Mouse (Mus musculus): ENCODE measurements around the gene Gm20716. TPM values are rescaled to one million over a fixed set of nuclear protein-coding genes. Genes with fewer than 3 reads are reported as not detected.

Gm20716 gene
- polyA plus RNA-seq, 1 experiment: 39.9 TPM

DNA sequence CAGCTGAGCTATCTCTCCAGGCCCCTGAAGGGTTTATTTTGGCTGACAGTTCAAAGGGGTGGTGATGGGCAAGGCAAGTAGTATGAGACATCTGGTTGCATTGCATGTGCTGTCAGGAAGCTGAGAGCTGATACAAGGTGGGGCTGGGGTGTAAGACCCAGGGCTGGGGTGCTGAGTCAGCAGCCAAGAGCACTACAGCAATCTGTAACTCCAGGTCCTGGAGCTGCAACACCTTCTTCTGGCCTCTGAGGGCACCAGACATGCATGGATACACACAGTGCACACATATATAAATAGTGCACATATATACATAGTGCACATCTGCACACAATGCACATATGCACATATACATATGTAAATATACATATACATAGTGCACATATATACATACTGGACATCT lies 12.7 kb upstream of the Gm20716 start:
- no peak overlapping the region for H3K27ac ChIP-seq (ENCODE audit: insufficient read depth, low read length)
- H3K27me3 ChIP-seq (ENCODE audit: control insufficient read depth, insufficient read depth, low read length): no peaks in the 10 kb centered on the region
- no peak overlapping the region for H3K4me3 ChIP-seq (replicated peaks; ENCODE audit: insufficient read depth, low read depth, low read length)
- TF ChIP-seq POLR2A (IDR thresholded peaks at IDR 0.05; ENCODE audit: borderline replicate concordance, insufficient read depth, low read length): no peak
- no peak for TF ChIP-seq CTCF (IDR thresholded peaks at IDR 0.05; ENCODE audit: borderline replicate concordance, insufficient read depth, low read depth, low read length)
- DNase-seq: no peak
- no peaks in the 10 kb centered on the region for H3K4me1 ChIP-seq (ENCODE audit: control insufficient read depth, insufficient read depth, low read length)

- no peak overlapping the region for H3K27ac ChIP-seq (ENCODE audit: insufficient read depth, low read length)
- 83% methylated on average over 4 of the region's 4 CpGs for WGBS
- H3K4me3 ChIP-seq (replicated peaks; ENCODE audit: insufficient read depth, low read depth, low read length): no peak overlapping the region
- no peaks in the 10 kb centered on the region for H3K4me1 ChIP-seq (ENCODE audit: control insufficient read depth, insufficient read depth, low read length)
- DNase-seq: no peak
- no peak for TF ChIP-seq CTCF (IDR thresholded peaks at IDR 0.05; ENCODE audit: borderline replicate concordance, insufficient read depth, low read depth, low read length)
- no peak for TF ChIP-seq POLR2A (IDR thresholded peaks at IDR 0.05; ENCODE audit: borderline replicate concordance, insufficient read depth, low read length)
- no peaks in the 10 kb centered on the region for H3K27me3 ChIP-seq (ENCODE audit: control insufficient read depth, insufficient read depth, low read length)
Measured at GRCm38 (mm10) chr2:168238335-168238734, 8.2 kb upstream of the Gm20716 start.

DNA sequence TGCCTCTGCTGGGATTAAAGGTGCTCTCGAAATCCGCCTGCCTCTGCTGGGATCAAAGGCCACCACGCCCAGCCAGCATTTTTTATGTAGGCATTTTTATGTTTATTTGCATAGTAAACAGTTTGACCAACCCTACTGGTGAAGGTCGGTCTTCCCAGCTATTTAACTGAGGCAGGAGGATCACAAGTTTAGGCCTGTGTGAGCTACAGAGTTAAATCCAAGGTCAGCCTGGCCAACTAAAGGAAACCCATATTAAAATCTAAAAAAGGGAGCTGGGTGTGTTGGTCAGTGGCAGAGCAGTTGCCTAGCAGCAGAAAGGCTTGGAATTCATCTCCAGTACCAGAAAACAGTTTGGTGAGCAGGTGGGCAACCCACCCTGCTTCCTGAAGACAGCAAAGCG lies 3.1 kb upstream of the Gm20716 start:
- H3K27me3 ChIP-seq (ENCODE audit: control insufficient read depth, insufficient read depth, low read length): no peaks in the 10 kb centered on the region
- no peak for TF ChIP-seq CTCF (IDR thresholded peaks at IDR 0.05; ENCODE audit: borderline replicate concordance, insufficient read depth, low read depth, low read length)
- no peak for TF ChIP-seq POLR2A (IDR thresholded peaks at IDR 0.05; ENCODE audit: borderline replicate concordance, insufficient read depth, low read length)
- no peak for DNase-seq
- H3K4me1 ChIP-seq (ENCODE audit: control insufficient read depth, insufficient read depth, low read length): peaks cover 8% of the 10 kb centered on the region
- H3K27ac ChIP-seq (ENCODE audit: insufficient read depth, low read length): no peak overlapping the region
- WGBS: 95% methylated on average over 5 of the region's 5 CpGs
- no peak overlapping the region for H3K4me3 ChIP-seq (replicated peaks; ENCODE audit: insufficient read depth, low read depth, low read length)

DNA sequence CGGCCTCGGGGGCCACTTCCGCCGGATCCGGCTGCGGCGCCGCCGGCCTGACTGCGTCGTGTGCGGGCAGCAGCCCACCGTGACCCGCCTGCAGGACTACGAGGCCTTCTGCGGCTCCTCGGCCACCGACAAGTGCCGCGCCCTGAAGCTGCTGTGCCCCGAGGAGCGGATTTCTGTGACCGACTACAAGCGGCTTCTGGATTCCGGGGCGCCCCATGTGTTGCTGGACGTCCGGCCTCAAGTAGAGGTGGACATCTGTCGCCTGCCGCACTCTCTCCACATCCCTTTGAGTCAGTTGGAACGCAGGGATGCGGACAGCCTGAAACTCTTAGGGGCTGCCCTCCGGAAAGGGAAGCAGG lies 1.3 kb upstream of the Gm20716 start:
- DNase-seq: peak in 1 of 2 experiments; percentile 31
- TF ChIP-seq CTCF (IDR thresholded peaks at IDR 0.05; ENCODE audit: borderline replicate concordance, insufficient read depth, low read depth, low read length): no peak
- TF ChIP-seq POLR2A (IDR thresholded peaks at IDR 0.05; ENCODE audit: borderline replicate concordance, insufficient read depth, low read length): no peak
- Histone ChIP-seq H3K4me3 (replicated peaks; ENCODE audit: insufficient read depth, low read depth, low read length) (peak overlapping the region; percentile 94), H3K4me1 (ENCODE audit: control insufficient read depth, insufficient read depth, low read length) (peaks cover 8% of the 10 kb centered on the region), H3K27ac (ENCODE audit: insufficient read depth, low read length) (no peak overlapping the region), H3K27me3 (ENCODE audit: control insufficient read depth, insufficient read depth, low read length) (no peaks in the 10 kb centered on the region)
- WGBS: 53% methylated on average over 33 of the region's 33 CpGs

DNA sequence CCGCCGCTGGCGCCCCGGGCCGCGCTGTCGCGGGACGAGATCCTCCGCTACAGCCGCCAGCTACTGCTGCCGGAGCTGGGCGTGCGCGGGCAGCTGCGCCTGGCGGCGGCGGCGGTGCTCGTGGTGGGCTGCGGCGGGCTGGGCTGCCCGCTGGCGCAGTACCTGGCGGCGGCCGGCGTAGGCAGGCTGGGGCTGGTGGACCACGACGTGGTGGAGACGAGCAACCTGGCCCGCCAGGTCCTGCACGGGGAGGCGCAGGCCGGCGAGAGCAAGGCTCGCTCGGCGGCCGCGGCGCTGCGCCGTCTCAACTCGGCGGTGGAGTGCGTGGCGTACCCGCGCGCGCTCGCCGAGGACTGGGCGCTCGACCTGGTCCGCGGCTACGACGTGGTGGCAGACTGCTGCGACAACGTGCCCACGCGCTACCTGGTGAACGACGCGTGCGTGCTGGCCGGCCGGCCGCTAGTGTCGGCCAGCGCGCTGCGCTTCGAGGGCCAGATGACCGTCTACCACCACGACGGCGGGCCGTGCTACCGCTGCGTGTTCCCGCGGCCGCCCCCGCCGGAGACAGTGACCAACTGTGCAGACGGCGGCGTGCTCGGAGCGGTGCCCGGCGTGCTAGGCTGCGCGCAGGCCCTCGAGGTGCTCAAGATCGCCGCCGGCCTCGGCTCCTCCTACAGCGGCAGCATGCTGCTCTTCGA lies 758 bp upstream of the Gm20716 start:
- TF ChIP-seq CTCF (IDR thresholded peaks at IDR 0.05; ENCODE audit: borderline replicate concordance, insufficient read depth, low read depth, low read length) (no peak), POLR2A (IDR thresholded peaks at IDR 0.05; ENCODE audit: borderline replicate concordance, insufficient read depth, low read length) (no peak)
- H3K27me3 ChIP-seq (ENCODE audit: control insufficient read depth, insufficient read depth, low read length): no peaks in the 10 kb centered on the region
- DNase-seq: peak in 1 of 2 experiments; percentile 46
- WGBS: 1% methylated on average over 103 of the region's 105 CpGs
- peaks cover 8% of the 10 kb centered on the region for H3K4me1 ChIP-seq (ENCODE audit: control insufficient read depth, insufficient read depth, low read length)
- peak overlapping the region; percentile 84 for H3K27ac ChIP-seq (ENCODE audit: insufficient read depth, low read length)
- peak overlapping the region; percentile 94 for H3K4me3 ChIP-seq (replicated peaks; ENCODE audit: insufficient read depth, low read depth, low read length)

DNA sequence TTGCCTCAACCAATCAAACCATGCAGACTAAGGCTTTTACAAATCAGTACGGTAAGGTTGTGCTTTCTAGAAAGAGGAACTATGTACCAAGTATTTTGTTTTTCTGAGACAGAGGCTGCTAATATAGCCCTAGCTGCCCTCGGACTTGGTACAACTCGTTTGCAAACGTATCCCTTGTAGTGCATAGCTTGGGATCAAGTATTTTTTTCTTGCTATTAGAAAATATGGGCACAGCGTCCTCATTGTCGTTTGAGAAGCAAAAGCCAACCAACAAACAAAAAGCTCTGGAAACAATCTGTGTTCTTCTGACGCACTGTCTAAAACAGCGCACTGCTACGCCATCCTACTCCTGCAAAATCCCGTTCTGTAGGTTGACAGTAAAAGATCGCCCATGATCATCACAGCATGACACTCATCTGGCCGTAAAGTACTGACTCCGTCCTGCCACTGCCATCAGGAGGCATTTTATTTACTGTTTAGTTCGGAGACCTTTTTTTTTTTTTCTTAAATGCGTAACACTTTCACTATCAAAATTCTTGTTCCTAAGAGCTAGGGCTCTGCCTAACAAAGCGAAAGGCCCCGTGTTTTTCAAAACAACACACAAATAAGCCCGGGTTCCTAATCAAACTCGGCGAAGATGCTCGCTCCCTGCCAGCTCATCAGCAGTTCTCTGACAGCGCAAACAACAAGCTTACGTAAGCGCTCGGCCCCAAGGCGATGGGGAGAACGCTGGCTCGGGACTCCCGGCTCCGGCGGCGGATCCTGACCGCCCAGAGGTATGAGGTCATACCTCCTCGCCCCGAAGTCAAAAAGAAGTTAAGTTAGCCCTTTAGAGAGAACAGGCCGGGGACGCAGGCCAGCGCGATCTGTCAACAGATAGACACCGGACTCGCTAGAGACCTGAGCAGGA lies 793 bp downstream of the Gm20716 start:
- peak overlapping the region; percentile 84 for H3K27ac ChIP-seq (ENCODE audit: insufficient read depth, low read length)
- peak in 1 of 2 experiments; percentile 55 for DNase-seq
- no peaks in the 10 kb centered on the region for H3K27me3 ChIP-seq (ENCODE audit: control insufficient read depth, insufficient read depth, low read length)
- H3K4me1 ChIP-seq (ENCODE audit: control insufficient read depth, insufficient read depth, low read length): peaks cover 8% of the 10 kb centered on the region
- no peak for TF ChIP-seq POLR2A (IDR thresholded peaks at IDR 0.05; ENCODE audit: borderline replicate concordance, insufficient read depth, low read length)
- TF ChIP-seq CTCF (IDR thresholded peaks at IDR 0.05; ENCODE audit: borderline replicate concordance, insufficient read depth, low read depth, low read length): no peak
- H3K4me3 ChIP-seq (replicated peaks; ENCODE audit: insufficient read depth, low read depth, low read length): peak overlapping the region; percentile 94
- WGBS: 16% methylated on average over 41 of the region's 41 CpGs

DNA sequence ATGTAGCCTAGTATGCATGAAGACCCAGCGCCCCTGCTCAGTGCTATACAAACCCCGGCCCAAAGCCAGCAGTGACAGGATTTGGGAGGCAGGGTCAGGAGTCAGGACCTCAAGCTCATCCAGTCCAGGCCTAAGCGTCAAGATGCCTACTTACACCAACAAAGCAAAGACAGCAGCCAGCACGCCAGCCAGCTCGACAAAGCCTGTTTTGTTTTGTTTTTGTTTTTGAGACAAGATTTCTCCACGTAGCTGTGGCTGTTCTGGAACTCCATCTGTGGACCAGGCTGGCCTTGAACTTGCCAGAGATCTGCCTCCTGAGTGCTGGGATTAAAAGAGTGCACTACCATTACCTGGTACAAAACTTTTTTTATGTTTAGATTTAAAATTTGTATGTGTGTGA lies 6.8 kb downstream of the Gm20716 start:
- H3K4me1 ChIP-seq (ENCODE audit: control insufficient read depth, insufficient read depth, low read length): no peaks in the 10 kb centered on the region
- WGBS: 87% methylated on average over 6 of the region's 6 CpGs
- no peak overlapping the region for H3K4me3 ChIP-seq (replicated peaks; ENCODE audit: insufficient read depth, low read depth, low read length)
- H3K27me3 ChIP-seq (ENCODE audit: control insufficient read depth, insufficient read depth, low read length): no peaks in the 10 kb centered on the region
- DNase-seq: no peak
- TF ChIP-seq POLR2A (IDR thresholded peaks at IDR 0.05; ENCODE audit: borderline replicate concordance, insufficient read depth, low read length) (no peak), CTCF (IDR thresholded peaks at IDR 0.05; ENCODE audit: borderline replicate concordance, insufficient read depth, low read depth, low read length) (no peak)
- no peak overlapping the region for H3K27ac ChIP-seq (ENCODE audit: insufficient read depth, low read length)

Data from cerebellum, adult 2 months (tissue).